Mouse (Mus musculus): ENCODE results near the gene Zfp217.

DNA sequence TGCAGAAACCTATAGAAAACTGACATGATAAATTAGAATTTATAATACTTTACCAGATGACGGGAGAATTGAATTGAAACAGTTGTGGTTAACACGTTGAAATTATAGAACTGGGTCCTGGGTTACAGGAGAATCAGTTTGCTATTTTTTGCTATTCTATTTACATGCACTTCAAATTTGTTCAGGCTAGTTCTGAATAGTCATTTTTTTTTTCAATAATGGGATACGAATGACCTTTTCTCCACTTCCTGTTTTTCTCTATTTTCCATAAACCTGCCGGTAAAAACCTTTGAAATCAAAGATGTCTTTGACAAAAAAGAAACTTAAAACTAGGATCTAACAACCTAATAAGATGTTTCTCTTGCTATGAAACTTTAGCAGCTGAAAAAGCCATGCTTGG lies 733 bp downstream of the Zfp217 start:
- no peak for TF ChIP-seq CTCF (IDR thresholded peaks at IDR 0.05; ENCODE audit: extremely low read depth, insufficient read length, insufficient replicate concordance, low read depth, low read length)
- TF ChIP-seq POLR2A (IDR thresholded peaks at IDR 0.05; ENCODE audit: low read depth, low read length), result no peak
